Mouse (Mus musculus): ENCODE measurements around the gene Sirpa. TPM values are rescaled to one million over a fixed set of nuclear protein-coding genes. Genes with fewer than 3 reads are reported as not detected.

Gene Sirpa
- total and polyA plus RNA-seq, 3 experiments, result 20.4 to 30.6 (median 27.1) TPM

GRCm38 (mm10) chr2:129574395-129575046 is 18.1 kb upstream of the Sirpa start:
- Histone ChIP-seq H3K27me3 (replicated peaks) (peaks cover 4% of the 10 kb centered on the region), H3K4me2 (ENCODE audit: insufficient read depth, low read depth, poor library complexity, severe bottlenecking) (peak overlapping the region; percentile 99)
- dilution Hi-C loops (cut with MboI; ENCODE audit: extremely low pct_ligation_motif_present, extremely low pct_unique_long_range_greater_than_20kb, low sequenced_read_pairs), result no loop called here

GRCm38 (mm10) chr2:129575113-129575512 is 17.5 kb upstream of the Sirpa start:
- TF ChIP-seq CHD2 (IDR thresholded peaks at IDR 0.05; ENCODE audit: low read length) (peak; percentile 46; the same call in 1 of the 2 replicates), EP300 (IDR thresholded peaks at IDR 0.05; ENCODE audit: low read length) (peak; percentile 94), USF1 (IDR thresholded peaks at IDR 0.05; ENCODE audit: low read depth, low read length) (no peak), TCF12 (IDR thresholded peaks at IDR 0.05; ENCODE audit: low read depth, low read length) (0 out of 2 replicates have a peak, but pooled peaks have one; percentile 22), MAZ (IDR thresholded peaks at IDR 0.05; ENCODE audit: low read depth, low read length) (no peak), GABPA (IDR thresholded peaks at IDR 0.05; ENCODE audit: insufficient replicate concordance, low read depth, low read length) (no peak), BHLHE40 (IDR thresholded peaks at IDR 0.05; ENCODE audit: low read depth, low read length) (0 out of 2 replicates have a peak, but pooled peaks have one; percentile 3), KAT2A (IDR thresholded peaks at IDR 0.05; ENCODE audit: insufficient replicate concordance, low read length) (no peak), RCOR1 (conservative IDR thresholded peaks at IDR 0.05; ENCODE audit: low read depth, low read length) (0 out of 2 replicates have a peak, but pooled peaks have one; percentile 65), ZNF384 (IDR thresholded peaks at IDR 0.05; ENCODE audit: low read depth, low read length) (peak; percentile 88), MEF2A (IDR thresholded peaks at IDR 0.05; ENCODE audit: borderline replicate concordance, low read depth, low read length) (peak; percentile 39; the same call in 1 of the 2 replicates), MYC (IDR thresholded peaks at IDR 0.05; ENCODE audit: low read depth, low read length) (no peak), IRF4 (IDR thresholded peaks at IDR 0.05; ENCODE audit: low read depth, low read length) (peak; percentile 90)
- H3K4me1 ChIP-seq (ENCODE audit: control insufficient read depth in 1 of 2, insufficient read depth in 2 of 2), result peaks cover 16 to 32% of the 10 kb centered on the region in 2 experiments
- DNase-seq (ENCODE audit: extremely low read depth), result peak; percentile 62
- H3K27ac ChIP-seq (ENCODE audit: insufficient read depth, low read depth), result no peak overlapping the region
- H3K36me3 ChIP-seq (replicated peaks in 1 of 2; ENCODE audit: control insufficient read depth in 1 of 2, insufficient read depth in 1 of 2, low read length in 1 of 2), result no peaks in the 10 kb centered on the region
- H3K9me3 ChIP-seq (replicated peaks; ENCODE audit: low read length), result no peaks in the 10 kb centered on the region
- in situ Hi-C loops (cut with MboI; ENCODE audit: low pct_ligation_motif_present, low pct_unique_long_range_greater_than_20kb, low sequenced_read_pairs), result no loop called here
- no peak overlapping the region for H3K4me3 ChIP-seq (replicated peaks in 1 of 3; ENCODE audit: low read depth in 2 of 3, low read length in 2 of 3, poor library complexity in 1 of 3)
- dilution Hi-C loops (cut with MboI; ENCODE audit: extremely low pct_ligation_motif_present, extremely low pct_unique_long_range_greater_than_20kb, low sequenced_read_pairs), result no loop called here
- H3K79me2 ChIP-seq (replicated peaks; ENCODE audit: control insufficient read depth, extremely low read depth, insufficient read depth, poor library complexity, severe bottlenecking), result no peaks in the 10 kb centered on the region
- peak overlapping the region; percentile 99 for H3K4me2 ChIP-seq (ENCODE audit: insufficient read depth, low read depth, poor library complexity, severe bottlenecking)
- no peak overlapping the region for H3K9ac ChIP-seq (ENCODE audit: insufficient read depth, low read depth)
- H3K27me3 ChIP-seq (replicated peaks), result peaks cover 4% of the 10 kb centered on the region

More at GRCm38 (mm10) chr2:129574395-129575046, 18.1 kb upstream of the Sirpa start:
- peak overlapping the region in 2 of 3 experiments; percentile 32 to 35 for H3K4me3 ChIP-seq (replicated peaks in 1 of 3; ENCODE audit: low read depth in 2 of 3, low read length in 2 of 3, poor library complexity in 1 of 3)
- no peak overlapping the region for H3K27ac ChIP-seq (ENCODE audit: insufficient read depth, low read depth)
- no peaks in the 10 kb centered on the region for H3K9me3 ChIP-seq (replicated peaks; ENCODE audit: low read length)
- no peaks in the 10 kb centered on the region for H3K79me2 ChIP-seq (replicated peaks; ENCODE audit: control insufficient read depth, extremely low read depth, insufficient read depth, poor library complexity, severe bottlenecking)
- peak; percentile 57 for DNase-seq (ENCODE audit: extremely low read depth)
- no peak; the same call in 1 of the 2 replicates for TF ChIP-seq EP300 (IDR thresholded peaks at IDR 0.05; ENCODE audit: low read length)
- no peaks in the 10 kb centered on the region for H3K36me3 ChIP-seq (replicated peaks in 1 of 2; ENCODE audit: control insufficient read depth in 1 of 2, insufficient read depth in 1 of 2, low read length in 1 of 2)
- H3K9ac ChIP-seq (ENCODE audit: insufficient read depth, low read depth), result no peak overlapping the region
- in situ Hi-C loops (cut with MboI; ENCODE audit: low pct_ligation_motif_present, low pct_unique_long_range_greater_than_20kb, low sequenced_read_pairs), result no loop called here
- peaks cover 16 to 32% of the 10 kb centered on the region in 2 experiments for H3K4me1 ChIP-seq (ENCODE audit: control insufficient read depth in 1 of 2, insufficient read depth in 2 of 2)
